Mouse (Mus musculus) right cerebral cortex, postnatal 25 days (tissue): ENCODE results near the gene Ulk4.
A peak's percentile ranks its signal among the peaks of the same experiment; 100 is the strongest.

Experiments used
- DNase-seq: peaks from one replicate; pipeline ENCODE4 v3.0.0; 2022

The Ulk4 gene

GRCm38 (mm10) chr9:121001681-121002540 lies 275.1 kb downstream of the Ulk4 start:
- DNase-seq = no peak

GRCm38 (mm10) chr9:121000641-121001320 lies 276.2 kb downstream of the Ulk4 start:
- peak; percentile 39 for DNase-seq

GRCm38 (mm10) chr9:120998696-120999095 lies 278.3 kb downstream of the Ulk4 start:
- no peak for DNase-seq

GRCm38 (mm10) chr9:120994223-120995155 lies 282.5 kb downstream of the Ulk4 start:
- no peak for DNase-seq

GRCm38 (mm10) chr9:120993004-120993403 lies 284.0 kb downstream of the Ulk4 start:
- DNase-seq = no peak

GRCm38 (mm10) chr9:120991801-120992200 lies 285.2 kb downstream of the Ulk4 start:
- no peak for DNase-seq

- no peak for DNase-seq
Observed at GRCm38 (mm10) chr9:120989806-120990700, 286.9 kb downstream of the Ulk4 start.

- no peak for DNase-seq
Observed at GRCm38 (mm10) chr9:120988088-120988487, 288.9 kb downstream of the Ulk4 start.

GRCm38 (mm10) chr9:120986994-120987393 lies 290.0 kb downstream of the Ulk4 start:
- DNase-seq = no peak

GRCm38 (mm10) chr9:120986255-120986654 lies 290.7 kb downstream of the Ulk4 start:
- DNase-seq = no peak

- no peak for DNase-seq
Observed at GRCm38 (mm10) chr9:120985524-120985923, 291.5 kb downstream of the Ulk4 start.

- no peak for DNase-seq
Observed at GRCm38 (mm10) chr9:120985009-120985408, 292.0 kb downstream of the Ulk4 start.

- no peak for DNase-seq
Observed at GRCm38 (mm10) chr9:120984509-120984908, 292.5 kb downstream of the Ulk4 start.

- no peak for DNase-seq
Observed at GRCm38 (mm10) chr9:120983849-120984248, 293.1 kb downstream of the Ulk4 start.

- DNase-seq = no peak
Observed at GRCm38 (mm10) chr9:120981777-120982176, 295.2 kb downstream of the Ulk4 start.

- DNase-seq = no peak
Observed at GRCm38 (mm10) chr9:120976856-120977255, 300.1 kb downstream of the Ulk4 start.

- no peak for DNase-seq
Observed at GRCm38 (mm10) chr9:120976158-120976557, 300.8 kb downstream of the Ulk4 start.

GRCm38 (mm10) chr9:120974209-120974608 lies 302.8 kb downstream of the Ulk4 start:
- no peak for DNase-seq

- no peak for DNase-seq
Observed at GRCm38 (mm10) chr9:120973026-120973515, 303.9 kb downstream of the Ulk4 start.

GRCm38 (mm10) chr9:120965007-120965406 lies 312.0 kb downstream of the Ulk4 start:
- DNase-seq = no peak

- no peak for DNase-seq
Observed at GRCm38 (mm10) chr9:120964224-120964623, 312.8 kb downstream of the Ulk4 start.

GRCm38 (mm10) chr9:120963720-120964119 lies 313.3 kb downstream of the Ulk4 start:
- no peak for DNase-seq
